In the genomic region with DNA sequence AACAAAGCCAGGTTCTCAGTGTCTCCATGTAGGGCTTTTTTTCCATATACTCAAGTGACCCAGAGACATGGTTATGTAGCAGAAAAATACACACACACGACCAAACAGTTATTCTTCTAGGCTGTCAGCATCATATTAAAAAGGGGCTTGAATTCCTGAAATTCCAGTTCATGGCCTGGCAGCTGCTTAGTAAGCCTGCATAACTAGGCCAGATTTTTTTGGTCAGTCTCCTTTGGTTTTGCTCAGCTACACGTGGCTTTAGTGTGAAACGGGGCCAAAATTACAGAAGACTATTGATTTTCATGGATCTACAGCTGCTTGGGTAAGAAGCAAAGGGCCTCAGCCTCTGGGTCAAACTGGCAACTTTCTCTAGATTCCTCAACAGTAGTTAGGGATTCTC, we compare ENCODE assay signal across 20 mouse cellular contexts.
DNase-seq lines count a peak whose midpoint lies in the region; ATAC-seq and TF ChIP-seq lines count a peak whose summit lies in the region.
"Had no signal": no experiment of that assay in that cellular context is flagged by ENCODE, and none has a peak within 500 bp of the region (broad histone marks: within the 10 kb centered on the region; RNA-seq: fewer than 3 reads in every experiment).

No protein-coding gene starts in this region.

- WGBS in kidney, adult 2 months: 48% methylated on average over 3 of the region's 3 CpGs
- 42% methylated on average over 3 of the region's 3 CpGs for WGBS in limb, embryonic 12.5 days

- H3K4me2 ChIP-seq in limb, embryonic 12.5 days: no peak overlapping the region
- H3K4me2 ChIP-seq: liver, embryonic 13.5 days; lung, embryonic 15.5 days; midbrain, embryonic 13.5 days had no signal

- ATAC-seq in limb, embryonic 12.5 days (ENCODE audit: insufficient number of reproducible peaks, insufficient read depth, low FRiP score, low TSS enrichment, low read depth): peak; percentile 66; the same call in 1 of the 2 replicates
- ATAC-seq: forebrain, embryonic 14.5 days; hindbrain, postnatal 0 days; midbrain, embryonic 13.5 days had no signal

- no peaks in the 10 kb centered on the region for H3K4me1 ChIP-seq in kidney, adult 2 months (ENCODE audit: control insufficient read depth, insufficient read depth, low read length)
- no peaks in the 10 kb centered on the region for H3K4me1 ChIP-seq in limb, embryonic 12.5 days (replicated peaks)
- H3K4me1 ChIP-seq: hindbrain, embryonic 10.5 days; liver, embryonic 13.5 days; lung, embryonic 15.5 days; midbrain, embryonic 13.5 days had no signal

- H3K9me3 ChIP-seq in limb, embryonic 12.5 days: no peaks in the 10 kb centered on the region
- H3K9me3 ChIP-seq: hindbrain, embryonic 10.5 days; liver, embryonic 13.5 days; lung, embryonic 15.5 days; midbrain, embryonic 13.5 days had no signal

- peak; percentile 2 for DNase-seq in kidney, adult 2 months
- no peak for DNase-seq in kidney, adult 8-10 months
- DNase-seq in lung, postnatal 10 days: peak; percentile 12
- DNase-seq in lung, postnatal 4 days: no peak
- DNase-seq in yolk sac, embryonic 10.5 days (ENCODE audit: low spot score): peak; percentile 3
- DNase-seq in left cerebral cortex, postnatal 25 days (ENCODE audit: low spot score in 2 of 2): no peak
- no peak for DNase-seq in adrenal gland, adult 18-20 months (ENCODE audit: low spot score in 2 of 2)
- DNase-seq: adrenal gland, postnatal 10 days; cerebellum, adult 9-11 months; gastrocnemius, postnatal 14 days; heart, adult 2 months; kidney, adult 18-20 months; liver, embryonic 13.5 days had no signal

- no peak overlapping the region for H3K9ac ChIP-seq in limb, embryonic 12.5 days (replicated peaks)
- H3K9ac ChIP-seq: liver, embryonic 13.5 days; lung, embryonic 15.5 days; midbrain, embryonic 13.5 days had no signal

- H3K27me3 ChIP-seq in kidney, adult 2 months (replicated peaks; ENCODE audit: control insufficient read depth, insufficient read depth, low read length): no peaks in the 10 kb centered on the region
- no peaks in the 10 kb centered on the region for H3K27me3 ChIP-seq in limb, embryonic 12.5 days
- H3K27me3 ChIP-seq: liver, embryonic 13.5 days; lung, embryonic 15.5 days; midbrain, embryonic 13.5 days had no signal

- no peak for TF ChIP-seq CTCF in kidney, adult 2 months (conservative IDR thresholded peaks at IDR 0.05; ENCODE audit: insufficient read depth, insufficient read length, low read depth, low read length)

- intact Hi-C loops in left cerebral cortex, postnatal 25 days (cut with DNase I): no loop called here

- no peak for TF ChIP-seq POLR2A in kidney, adult 2 months (IDR thresholded peaks at IDR 0.05; ENCODE audit: low read depth, low read length)

- H3K27ac ChIP-seq in kidney, adult 2 months (ENCODE audit: insufficient read depth, low read depth, low read length): no peak overlapping the region
- no peak overlapping the region for H3K27ac ChIP-seq in limb, embryonic 12.5 days
- H3K27ac ChIP-seq: heart, adult 2 months; hindbrain, embryonic 10.5 days; hindbrain, postnatal 0 days; liver, embryonic 13.5 days; lung, embryonic 15.5 days; midbrain, embryonic 13.5 days had no signal

- no peak overlapping the region for H3K4me3 ChIP-seq in kidney, adult 2 months (ENCODE audit: insufficient read depth, low read depth, low read length)
- no peak overlapping the region for H3K4me3 ChIP-seq in limb, embryonic 12.5 days (replicated peaks)
- H3K4me3 ChIP-seq: erythroblast, embryonic 14.5 days; heart, adult 2 months; hindbrain, embryonic 10.5 days; liver, embryonic 13.5 days; lung, embryonic 15.5 days; midbrain, embryonic 13.5 days had no signal

- no peaks in the 10 kb centered on the region for H3K36me3 ChIP-seq in kidney, adult 2 months (ENCODE audit: control insufficient read depth, insufficient read depth, low read length)
- no peaks in the 10 kb centered on the region for H3K36me3 ChIP-seq in limb, embryonic 12.5 days
- H3K36me3 ChIP-seq: hindbrain, embryonic 10.5 days; liver, embryonic 13.5 days; lung, embryonic 15.5 days; midbrain, embryonic 13.5 days had no signal

Comparison
In these comparisons a context has a peak if more than half of its experiments do, and no peak if none do; other contexts are left out.
1. DNase-seq: peak in kidney, adult 2 months (single experiment), lung, postnatal 10 days (single experiment) and yolk sac, embryonic 10.5 days (single experiment); none in kidney, adult 8-10 months (0 of 2), lung, postnatal 4 days (0 of 2), left cerebral cortex, postnatal 25 days (0 of 2) and adrenal gland, adult 18-20 months (0 of 2).